Mouse (Mus musculus): ENCODE measurements around the gene Abcc2. TPM values are rescaled to one million over a fixed set of nuclear protein-coding genes. Genes with fewer than 3 reads are reported as not detected.

Gene Abcc2
- polyA plus RNA-seq, 1 experiment from 2014 or later: 37.7 TPM

- Histone ChIP-seq H3K36me3 (replicated peaks; ENCODE audit: insufficient read depth, low read length) (peaks cover 59% of the 10 kb centered on the region), H3K4me3 (ENCODE audit: low read depth, low read length) (no peak overlapping the region), H3K27me3 (ENCODE audit: insufficient read depth, low read length) (no peaks in the 10 kb centered on the region), H3K4me1 (ENCODE audit: insufficient read depth) (no peaks in the 10 kb centered on the region), H3K4me2 (ENCODE audit: low read depth, low read length) (no peak overlapping the region), H3K27ac (ENCODE audit: low read depth) (no peak overlapping the region), H3K9ac (replicated peaks) (no peak overlapping the region), H3K9me3 (ENCODE audit: low read length) (no peaks in the 10 kb centered on the region)
- DNase-seq: no peak
- WGBS (ENCODE audit: insufficient replicate concordance): 83% methylated on average over 11 of the region's 11 CpGs
- no peak for ATAC-seq
- no peak for TF ChIP-seq CTCF (IDR thresholded peaks at IDR 0.05; ENCODE audit: low read depth)
- no peak for TF ChIP-seq EP300 (IDR thresholded peaks at IDR 0.05; ENCODE audit: low read depth)
Observed at GRCm38 (mm10) chr19:43850026-43850425, 68.0 kb downstream of the Abcc2 start.

GRCm38 (mm10) chr19:43851996-43852630, 70.1 kb downstream of the Abcc2 start:
- H3K9me3 ChIP-seq (ENCODE audit: low read length): no peaks in the 10 kb centered on the region
- DNase-seq: peak; percentile 29
- H3K4me1 ChIP-seq (ENCODE audit: insufficient read depth): no peaks in the 10 kb centered on the region
- no peak overlapping the region for H3K4me2 ChIP-seq (ENCODE audit: low read depth, low read length)
- no peak overlapping the region for H3K4me3 ChIP-seq (ENCODE audit: low read depth, low read length)
- no peak overlapping the region for H3K27ac ChIP-seq (ENCODE audit: low read depth)
- 67% methylated on average over 21 of the region's 21 CpGs for WGBS (ENCODE audit: insufficient replicate concordance)
- no peak for TF ChIP-seq EP300 (IDR thresholded peaks at IDR 0.05; ENCODE audit: low read depth)
- peak; percentile 7; the same call in 1 of the 2 replicates for TF ChIP-seq CTCF (IDR thresholded peaks at IDR 0.05; ENCODE audit: low read depth)
- ATAC-seq: no peak
- peaks cover 60% of the 10 kb centered on the region for H3K36me3 ChIP-seq (replicated peaks; ENCODE audit: insufficient read depth, low read length)
- no peaks in the 10 kb centered on the region for H3K27me3 ChIP-seq (ENCODE audit: insufficient read depth, low read length)
- no peak overlapping the region for H3K9ac ChIP-seq (replicated peaks)

GRCm38 (mm10) chr19:43852837-43853545, 71.0 kb downstream of the Abcc2 start:
- ATAC-seq (no peak), DNase-seq (no peak)
- no peak overlapping the region for H3K4me3 ChIP-seq (ENCODE audit: low read depth, low read length)
- TF ChIP-seq EP300 (IDR thresholded peaks at IDR 0.05; ENCODE audit: low read depth) (no peak), CTCF (IDR thresholded peaks at IDR 0.05; ENCODE audit: low read depth) (peak; percentile 62)
- H3K27me3 ChIP-seq (ENCODE audit: insufficient read depth, low read length): no peaks in the 10 kb centered on the region
- H3K36me3 ChIP-seq (replicated peaks; ENCODE audit: insufficient read depth, low read length): peaks cover 52% of the 10 kb centered on the region
- H3K9me3 ChIP-seq (ENCODE audit: low read length): no peaks in the 10 kb centered on the region
- H3K9ac ChIP-seq (replicated peaks): no peak overlapping the region
- H3K4me2 ChIP-seq (ENCODE audit: low read depth, low read length): no peak overlapping the region
- H3K4me1 ChIP-seq (ENCODE audit: insufficient read depth): no peaks in the 10 kb centered on the region
- no peak overlapping the region for H3K27ac ChIP-seq (ENCODE audit: low read depth)
- WGBS (ENCODE audit: insufficient replicate concordance): 71% methylated on average over 7 of the region's 7 CpGs

GRCm38 (mm10) chr19:43857347-43857746, 75.4 kb downstream of the Abcc2 start:
- Histone ChIP-seq H3K9me3 (ENCODE audit: low read length) (no peaks in the 10 kb centered on the region), H3K4me1 (ENCODE audit: insufficient read depth) (no peaks in the 10 kb centered on the region), H3K4me3 (ENCODE audit: low read depth, low read length) (no peak overlapping the region), H3K9ac (replicated peaks) (no peak overlapping the region), H3K36me3 (replicated peaks; ENCODE audit: insufficient read depth, low read length) (peaks cover 37% of the 10 kb centered on the region), H3K4me2 (ENCODE audit: low read depth, low read length) (no peak overlapping the region), H3K27ac (ENCODE audit: low read depth) (no peak overlapping the region), H3K27me3 (ENCODE audit: insufficient read depth, low read length) (no peaks in the 10 kb centered on the region)
- 84% methylated on average over 6 of the region's 6 CpGs for WGBS (ENCODE audit: insufficient replicate concordance)
- TF ChIP-seq CTCF (IDR thresholded peaks at IDR 0.05; ENCODE audit: low read depth) (0 out of 2 replicates have a peak, but pooled peaks have one; percentile 23), EP300 (IDR thresholded peaks at IDR 0.05; ENCODE audit: low read depth) (no peak)
- no peak for DNase-seq
- ATAC-seq: no peak

GRCm38 (mm10) chr19:43870418-43870817, 88.4 kb downstream of the Abcc2 start:
- Histone ChIP-seq H3K36me3 (replicated peaks; ENCODE audit: insufficient read depth, low read length) (peaks cover 37% of the 10 kb centered on the region), H3K9ac (replicated peaks) (no peak overlapping the region), H3K4me1 (ENCODE audit: insufficient read depth) (no peaks in the 10 kb centered on the region), H3K4me3 (ENCODE audit: low read depth, low read length) (no peak overlapping the region), H3K9me3 (ENCODE audit: low read length) (no peaks in the 10 kb centered on the region), H3K4me2 (ENCODE audit: low read depth, low read length) (no peak overlapping the region), H3K27ac (ENCODE audit: low read depth) (no peak overlapping the region), H3K27me3 (ENCODE audit: insufficient read depth, low read length) (no peaks in the 10 kb centered on the region)
- WGBS (ENCODE audit: insufficient replicate concordance): 81% methylated on average over 4 of the region's 4 CpGs
- no peak for ATAC-seq
- no peak for DNase-seq
- no peak for TF ChIP-seq CTCF (IDR thresholded peaks at IDR 0.05; ENCODE audit: low read depth)
- no peak for TF ChIP-seq EP300 (IDR thresholded peaks at IDR 0.05; ENCODE audit: low read depth)

- H3K36me3 ChIP-seq (replicated peaks; ENCODE audit: insufficient read depth, low read length): peaks cover 19% of the 10 kb centered on the region
- H3K4me3 ChIP-seq (ENCODE audit: low read depth, low read length): no peak overlapping the region
- 89% methylated on average over 11 of the region's 11 CpGs for WGBS (ENCODE audit: insufficient replicate concordance)
- no peak overlapping the region for H3K4me2 ChIP-seq (ENCODE audit: low read depth, low read length)
- ATAC-seq (no peak), DNase-seq (no peak)
- H3K27ac ChIP-seq (ENCODE audit: low read depth): no peak overlapping the region
- TF ChIP-seq CTCF (IDR thresholded peaks at IDR 0.05; ENCODE audit: low read depth) (no peak), EP300 (IDR thresholded peaks at IDR 0.05; ENCODE audit: low read depth) (no peak)
- H3K27me3 ChIP-seq (ENCODE audit: insufficient read depth, low read length): peaks cover 2% of the 10 kb centered on the region; the same call in 1 of the 2 replicates
- H3K4me1 ChIP-seq (ENCODE audit: insufficient read depth): no peaks in the 10 kb centered on the region; the same call in none of the 2 replicates
- no peaks in the 10 kb centered on the region for H3K9me3 ChIP-seq (ENCODE audit: low read length)
- H3K9ac ChIP-seq (replicated peaks): no peak overlapping the region
Observed at GRCm38 (mm10) chr19:43874351-43874750, 92.4 kb downstream of the Abcc2 start.

Data from liver, postnatal 0 days (tissue).